8 mouse cellular contexts compared by ENCODE assay signal in the genomic region with DNA sequence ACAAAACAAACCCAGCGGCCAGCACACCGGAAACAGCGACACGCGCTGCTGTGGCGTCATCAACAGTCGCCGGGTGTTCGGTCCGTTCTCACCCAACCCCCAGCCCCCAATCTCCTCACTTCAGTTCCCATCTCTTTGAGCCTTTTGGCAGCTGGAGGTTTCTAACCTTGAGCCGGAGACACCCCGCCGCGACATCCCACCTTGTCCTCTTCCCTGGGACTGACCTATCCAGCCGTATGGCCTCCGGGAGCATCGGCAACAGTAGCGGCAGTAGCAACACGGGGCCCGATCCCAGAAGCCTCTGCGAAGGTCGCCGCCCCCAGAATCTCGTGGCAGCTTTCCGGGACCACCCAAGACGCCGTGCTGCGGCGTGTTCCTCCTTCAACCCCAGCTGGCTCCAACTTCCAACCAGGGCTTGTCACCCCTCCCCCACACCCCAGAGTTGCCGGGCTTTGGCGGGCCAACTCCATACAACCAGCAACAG. TPM values are rescaled to one million over a fixed set of nuclear protein-coding genes. Genes with fewer than 3 reads are reported as not detected.
DNase-seq lines count a peak whose midpoint lies in the region; ATAC-seq and TF ChIP-seq lines count a peak whose summit lies in the region.

A gene (minus strand): TSS at position 303 of the 484 bp plus-strand sequence.

- H3K27ac ChIP-seq in bone marrow, adult 2 months (ENCODE audit: control insufficient read depth, insufficient read depth, low read depth, low read length, poor library complexity): peak within 1 kb of the TSS; percentile 85
- H3K27ac ChIP-seq in embryonic facial prominence, embryonic 14.5 days (replicated peaks; ENCODE audit: low read depth, low read length): peak within 1 kb of the TSS; percentile 89
- H3K27ac ChIP-seq in limb, embryonic 13.5 days: peak within 1 kb of the TSS; percentile 76; the same call in 1 of the 2 replicates
- H3K27ac ChIP-seq in midbrain, embryonic 15.5 days: peak within 1 kb of the TSS; percentile 94

- TF ChIP-seq POLR2A in bone marrow, adult 2 months (IDR thresholded peaks at IDR 0.05; ENCODE audit: borderline replicate concordance, control insufficient read depth, low read depth, low read length): peak; percentile 33; the same call in 1 of the 2 replicates

- 12% methylated on average over 31 of the region's 31 CpGs for WGBS in bone marrow, adult 2 months
- 22% methylated on average over 27 of the region's 31 CpGs for WGBS in embryonic facial prominence, embryonic 14.5 days
- WGBS in limb, embryonic 13.5 days: 23% methylated on average over 30 of the region's 31 CpGs
- 34% methylated on average over 26 of the region's 31 CpGs for WGBS in midbrain, embryonic 15.5 days

- ATAC-seq in embryonic facial prominence, embryonic 14.5 days (ENCODE audit: low read depth): peak; percentile 94
- peak; percentile 96 for ATAC-seq in limb, embryonic 13.5 days (ENCODE audit: low FRiP score, low read depth)
- peak; percentile 96 for ATAC-seq in midbrain, embryonic 15.5 days (replicated peaks)

- peak; percentile 88 for DNase-seq in A20 (ENCODE audit: low read depth, low spot score)
- DNase-seq in embryonic facial prominence, embryonic 14.5 days (ENCODE audit: low spot score): peak; percentile 91
- peak; percentile 84 for DNase-seq in heart, adult 8-10 months (ENCODE audit: low spot score)
- peak; percentile 75 to 82 for DNase-seq in kidney, adult 8-10 months
- DNase-seq in spleen, adult 18-20 months: peak; percentile 63 to 75

- no peaks in the 10 kb centered on the region; the same call in 1 of the 2 replicates for H3K4me1 ChIP-seq in bone marrow, adult 2 months (ENCODE audit: control insufficient read depth, insufficient read depth, low read length)
- no peaks in the 10 kb centered on the region for H3K4me1 ChIP-seq in embryonic facial prominence, embryonic 14.5 days (ENCODE audit: control insufficient read depth, insufficient read depth, low read length)
- peaks cover 5% of the 10 kb centered on the region; the same call in 1 of the 2 replicates for H3K4me1 ChIP-seq in limb, embryonic 13.5 days
- H3K4me1 ChIP-seq in midbrain, embryonic 15.5 days: 0 out of 2 replicates have a peak, but pooled peaks cover 7% of the 10 kb centered on the region

- TF ChIP-seq CTCF in bone marrow, adult 2 months (IDR thresholded peaks at IDR 0.05; ENCODE audit: control insufficient read depth, insufficient read depth, low read length): no peak

- no peaks in the 10 kb centered on the region for H3K36me3 ChIP-seq in embryonic facial prominence, embryonic 14.5 days (ENCODE audit: control insufficient read depth, insufficient read depth, low read length)
- no peaks in the 10 kb centered on the region for H3K36me3 ChIP-seq in limb, embryonic 13.5 days
- H3K36me3 ChIP-seq in midbrain, embryonic 15.5 days (replicated peaks): no peaks in the 10 kb centered on the region

- H3K9ac ChIP-seq in embryonic facial prominence, embryonic 14.5 days (ENCODE audit: low read depth, low read length): peak within 1 kb of the TSS; percentile 77
- peak within 1 kb of the TSS; percentile 66 for H3K9ac ChIP-seq in limb, embryonic 13.5 days
- H3K9ac ChIP-seq in midbrain, embryonic 15.5 days: peak within 1 kb of the TSS; percentile 55

- peak within 1 kb of the TSS; percentile 93 for H3K4me3 ChIP-seq in bone marrow, adult 2 months (replicated peaks; ENCODE audit: control insufficient read depth, low read depth, low read length)
- H3K4me3 ChIP-seq in embryonic facial prominence, embryonic 14.5 days (ENCODE audit: low read depth, low read length): peak within 1 kb of the TSS; percentile 49
- peak within 1 kb of the TSS; percentile 51 for H3K4me3 ChIP-seq in limb, embryonic 13.5 days
- H3K4me3 ChIP-seq in midbrain, embryonic 15.5 days: peak within 1 kb of the TSS; percentile 58

- H3K4me2 ChIP-seq in embryonic facial prominence, embryonic 14.5 days (ENCODE audit: low read depth, low read length): peak within 1 kb of the TSS; percentile 59
- H3K4me2 ChIP-seq in limb, embryonic 13.5 days (replicated peaks): peak within 1 kb of the TSS; percentile 68
- peak within 1 kb of the TSS; percentile 68 for H3K4me2 ChIP-seq in midbrain, embryonic 15.5 days

- no peaks in the 10 kb centered on the region for H3K27me3 ChIP-seq in embryonic facial prominence, embryonic 14.5 days (replicated peaks; ENCODE audit: control insufficient read depth, insufficient read depth, low read length)
- H3K27me3 ChIP-seq in limb, embryonic 13.5 days: no peaks in the 10 kb centered on the region
- H3K27me3 ChIP-seq in midbrain, embryonic 15.5 days (replicated peaks): no peaks in the 10 kb centered on the region

- no peaks in the 10 kb centered on the region for H3K9me3 ChIP-seq in embryonic facial prominence, embryonic 14.5 days (ENCODE audit: control insufficient read depth, low read length)
- no peaks in the 10 kb centered on the region for H3K9me3 ChIP-seq in limb, embryonic 13.5 days
- no peaks in the 10 kb centered on the region for H3K9me3 ChIP-seq in midbrain, embryonic 15.5 days

RNA-seq across cellular contexts. Expression of the gene that starts here (rescaled TPM):
- 3.7 and 8.0 TPM in 2 replicates for polyA plus RNA-seq in bone marrow, adult 2 months (2011; ENCODE audit: insufficient read depth, insufficient read length, low replicate concordance, missing spikeins)
- polyA plus RNA-seq in embryonic facial prominence, embryonic 14.5 days (2014; fragmentation: Nextera tagmentation; extraction: Ambion mirVana): 9.8 and 13.6 TPM in 2 replicates
- total RNA-seq in heart, adult 8-10 months (2022): 1 to 10 TPM; 1.8 to 4.0 (median 2.7) TPM
- polyA plus RNA-seq in limb, embryonic 13.5 days (2015; fragmentation: Nextera tagmentation; extraction: Ambion mirVana): 12.4 and 14.8 TPM in 2 replicates
- polyA plus RNA-seq in midbrain, embryonic 15.5 days (2015; fragmentation: Nextera tagmentation; extraction: Ambion mirVana): 14.3 and 15.2 TPM in 2 replicates

Comparison
In these comparisons a context has a peak if more than half of its experiments do, and no peak if none do; other contexts are left out.
1. Peak in every context shown above with its lines: DNase-seq, ATAC-seq, H3K4me3 ChIP-seq and H3K27ac ChIP-seq.